Comparison of ENCODE assay signal across 8 mouse cellular contexts in the genomic region with DNA sequence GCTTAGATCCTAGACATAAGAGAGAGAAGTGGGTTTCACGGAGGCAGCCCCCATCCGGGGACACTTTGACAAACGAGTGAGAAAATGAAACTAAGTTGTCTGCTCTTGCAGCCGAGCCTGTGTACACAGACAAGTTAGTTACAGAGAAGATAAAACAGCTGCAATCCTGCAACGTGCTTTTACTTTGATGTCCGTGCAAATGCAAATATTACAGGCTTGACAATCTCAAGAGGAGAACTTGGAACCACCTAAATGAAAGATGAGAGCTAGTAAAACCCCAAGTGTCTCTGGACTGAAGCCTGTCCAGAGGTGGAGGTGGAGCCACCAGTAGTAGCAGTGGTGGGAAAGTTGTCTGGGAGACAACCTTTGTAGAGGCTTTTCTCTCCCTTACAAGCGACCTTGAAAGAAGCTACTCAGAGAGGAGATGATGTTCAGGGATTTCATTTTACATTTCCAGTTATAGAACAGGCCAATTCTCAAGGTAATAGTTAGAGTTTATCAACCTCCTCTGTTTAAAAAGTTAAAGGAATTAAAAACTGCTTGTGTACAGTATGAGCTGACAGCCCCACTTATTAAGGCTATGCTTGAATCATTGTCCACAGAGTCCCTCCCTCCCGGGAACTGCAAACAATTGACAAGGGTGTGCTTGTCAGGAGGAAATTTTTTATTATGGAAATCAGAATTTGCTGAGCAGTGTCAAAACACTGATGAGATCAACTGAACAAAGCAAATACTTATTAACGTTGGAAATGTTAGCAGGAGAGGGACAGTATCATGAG.
A peak's percentile ranks its signal among the peaks of the same experiment; 100 is the strongest.
DNase-seq lines count a peak whose midpoint lies in the region; ATAC-seq and TF ChIP-seq lines count a peak whose summit lies in the region.

No protein-coding gene starts in this region.

- 48% methylated on average over 9 of the region's 9 CpGs for WGBS in hindbrain, postnatal 0 days
- WGBS in hindbrain, embryonic 16.5 days: 52% methylated on average over 9 of the region's 9 CpGs
- 13% methylated on average over 9 of the region's 9 CpGs for WGBS in stomach, embryonic 16.5 days

- no peak for TF ChIP-seq CTCF in hindbrain, postnatal 0 days (IDR thresholded peaks at IDR 0.05; ENCODE audit: low read depth)
- no peak for TF ChIP-seq CTCF in bone marrow macrophage, adult 2 months (IDR thresholded peaks at IDR 0.05; ENCODE audit: low read depth, low read length)

- no peaks in the 10 kb centered on the region for H3K36me3 ChIP-seq in hindbrain, postnatal 0 days (ENCODE audit: insufficient read depth, low read length)
- H3K36me3 ChIP-seq in hindbrain, embryonic 16.5 days (ENCODE audit: control insufficient read depth, insufficient read depth, low read length): no peaks in the 10 kb centered on the region
- no peaks in the 10 kb centered on the region for H3K36me3 ChIP-seq in stomach, embryonic 16.5 days (ENCODE audit: control insufficient read depth, insufficient read depth, low read length)

- H3K4me3 ChIP-seq in hindbrain, postnatal 0 days (ENCODE audit: low read length): no peak overlapping the region
- H3K4me3 ChIP-seq in hindbrain, embryonic 16.5 days (ENCODE audit: low read length): no peak overlapping the region
- peak overlapping the region; percentile 50 for H3K4me3 ChIP-seq in bone marrow macrophage, adult 2 months (ENCODE audit: insufficient read depth, low read length)
- peak overlapping the region; percentile 35 for H3K4me3 ChIP-seq in stomach, embryonic 16.5 days (replicated peaks; ENCODE audit: low read length)

- H3K4me2 ChIP-seq in hindbrain, postnatal 0 days (ENCODE audit: low read depth, low read length): peak overlapping the region; percentile 21; the same call in 1 of the 2 replicates
- no peak overlapping the region; the same call in 1 of the 2 replicates for H3K4me2 ChIP-seq in hindbrain, embryonic 16.5 days (ENCODE audit: low read length)
- peak overlapping the region; percentile 59 for H3K4me2 ChIP-seq in stomach, embryonic 16.5 days (ENCODE audit: low read depth, low read length)

- no peak for DNase-seq in hindbrain, postnatal 0 days (ENCODE audit: low spot score)
- DNase-seq in liver: peak; percentile 43
- no peak for DNase-seq in embryo, embryonic 11 days
- no peak for DNase-seq in neural tube, embryonic 10.5 days (ENCODE audit: extremely low spot score, low spot score)
- no peak for DNase-seq in kidney, adult 9 months

- no peaks in the 10 kb centered on the region for H3K4me1 ChIP-seq in hindbrain, postnatal 0 days (ENCODE audit: insufficient read depth, low read length)
- no peaks in the 10 kb centered on the region for H3K4me1 ChIP-seq in hindbrain, embryonic 16.5 days (ENCODE audit: control insufficient read depth, insufficient read depth, low read depth, low read length)
- no peaks in the 10 kb centered on the region for H3K4me1 ChIP-seq in bone marrow macrophage, adult 2 months (ENCODE audit: control insufficient read depth, insufficient read depth, low read length)
- no peaks in the 10 kb centered on the region for H3K4me1 ChIP-seq in stomach, embryonic 16.5 days (ENCODE audit: control insufficient read depth, insufficient read depth, low read length)

- no peak for ATAC-seq in hindbrain, postnatal 0 days
- ATAC-seq in hindbrain, embryonic 16.5 days: no peak
- ATAC-seq in stomach, embryonic 16.5 days (ENCODE audit: insufficient read depth, low FRiP score): no peak

- no peak for TF ChIP-seq POLR2A in bone marrow macrophage, adult 2 months (IDR thresholded peaks at IDR 0.05; ENCODE audit: borderline replicate concordance, low read depth, low read length)

- H3K9me3 ChIP-seq in hindbrain, postnatal 0 days (ENCODE audit: low read length): no peaks in the 10 kb centered on the region
- no peaks in the 10 kb centered on the region for H3K9me3 ChIP-seq in hindbrain, embryonic 16.5 days (ENCODE audit: control insufficient read depth, low read length)
- no peaks in the 10 kb centered on the region for H3K9me3 ChIP-seq in stomach, embryonic 16.5 days (replicated peaks; ENCODE audit: control insufficient read depth, low read length)

- H3K9ac ChIP-seq in hindbrain, postnatal 0 days (replicated peaks; ENCODE audit: low read length): no peak overlapping the region
- H3K9ac ChIP-seq in hindbrain, embryonic 16.5 days (ENCODE audit: low read depth, low read length): no peak overlapping the region
- H3K9ac ChIP-seq in stomach, embryonic 16.5 days (ENCODE audit: low read length): peak overlapping the region; percentile 59

- H3K27ac ChIP-seq in hindbrain, postnatal 0 days: no peak overlapping the region
- no peak overlapping the region for H3K27ac ChIP-seq in hindbrain, embryonic 16.5 days (ENCODE audit: low read depth, low read length)
- no peak overlapping the region for H3K27ac ChIP-seq in bone marrow macrophage, adult 2 months (ENCODE audit: insufficient read depth, low read depth, low read length)
- no peak overlapping the region for H3K27ac ChIP-seq in stomach, embryonic 16.5 days (ENCODE audit: low read length)

- H3K27me3 ChIP-seq in hindbrain, postnatal 0 days (ENCODE audit: insufficient read depth, low read length): no peaks in the 10 kb centered on the region
- H3K27me3 ChIP-seq in hindbrain, embryonic 16.5 days (replicated peaks; ENCODE audit: control insufficient read depth, insufficient read depth, low read length): no peaks in the 10 kb centered on the region
- H3K27me3 ChIP-seq in stomach, embryonic 16.5 days (ENCODE audit: control insufficient read depth, insufficient read depth, low read length): no peaks in the 10 kb centered on the region

Comparison
In these comparisons a context has a peak if more than half of its experiments do, and no peak if none do; other contexts are left out.
1. H3K4me3 ChIP-seq: peak in bone marrow macrophage, adult 2 months (single experiment) and stomach, embryonic 16.5 days (single experiment); none in hindbrain, postnatal 0 days (single experiment) and hindbrain, embryonic 16.5 days (single experiment).